In the genomic region with DNA sequence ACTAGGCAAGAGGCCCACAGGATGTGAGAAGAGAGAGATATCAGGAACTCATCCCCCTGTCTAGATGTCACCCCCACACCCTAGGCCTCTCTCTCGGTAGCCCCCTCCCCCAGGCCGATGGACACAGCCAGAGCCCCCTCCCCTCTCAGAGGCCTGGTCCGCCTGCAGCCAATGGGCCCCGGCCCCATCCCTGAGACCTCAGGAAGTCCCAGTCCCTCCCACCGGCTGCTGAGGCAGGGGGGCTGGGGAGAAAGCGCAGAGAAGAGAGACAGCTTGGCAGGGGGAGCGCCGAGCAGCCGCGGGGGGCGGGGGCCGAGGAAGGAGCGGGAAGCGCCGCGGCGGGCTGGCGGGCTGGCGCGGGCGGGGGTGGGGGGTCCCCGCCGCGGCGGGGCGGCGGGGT, we compare ENCODE assay signal across 8 mouse cellular contexts. TPM values are rescaled to one million over a fixed set of nuclear protein-coding genes. Genes with fewer than 3 reads are reported as not detected.
DNase-seq lines count a peak whose midpoint lies in the region; ATAC-seq and TF ChIP-seq lines count a peak whose summit lies in the region.
"Not testable (repeated sequence)": the region's sequence is repeated elsewhere in the genome, so short reads cannot be mapped to it uniquely, and the experiment has no call there.

No protein-coding gene starts in this region.

- ATAC-seq in forebrain, embryonic 12.5 days (ENCODE audit: low FRiP score): peak; percentile 39
- ATAC-seq in heart, embryonic 12.5 days (ENCODE audit: insufficient number of reproducible peaks, low FRiP score): peak; percentile 61
- ATAC-seq in hindbrain, embryonic 14.5 days (ENCODE audit: low FRiP score): 0 out of 2 replicates have a peak, but pooled peaks have one; percentile 13
- ATAC-seq in kidney, embryonic 16.5 days (ENCODE audit: low FRiP score, low TSS enrichment): peak; percentile 52
- 0 out of 2 replicates have a peak, but pooled peaks have one; percentile 29 for ATAC-seq in liver, embryonic 11.5 days (replicated peaks; ENCODE audit: low FRiP score)
- ATAC-seq in midbrain, embryonic 14.5 days (ENCODE audit: low FRiP score, low TSS enrichment): peak; percentile 44; the same call in 1 of the 2 replicates

- DNase-seq in brain, embryonic 14.5 days (ENCODE audit: low read depth): peak; percentile 75
- not testable (repeated sequence) for DNase-seq in hindbrain, embryonic 14.5 days (ENCODE audit: low spot score); liver, embryonic 11.5 days (ENCODE audit: low spot score); midbrain, embryonic 14.5 days
- DNase-seq in retina, postnatal 1 day: peak; percentile 65

- H3K36me3 ChIP-seq in forebrain, embryonic 12.5 days (replicated peaks): peaks cover 11% of the 10 kb centered on the region
- H3K36me3 ChIP-seq in heart, embryonic 12.5 days; hindbrain, embryonic 14.5 days (replicated peaks; ENCODE audit: control insufficient read depth, insufficient read depth); kidney, embryonic 16.5 days (ENCODE audit: insufficient read depth, low read length); liver, embryonic 11.5 days (ENCODE audit: control insufficient read depth, insufficient read depth, low read length); midbrain, embryonic 14.5 days (ENCODE audit: control insufficient read depth, insufficient read depth, low read length): not testable (repeated sequence)

- WGBS in forebrain, embryonic 12.5 days: 4% methylated on average over 9 of the region's 27 CpGs
- WGBS in heart, embryonic 12.5 days: 2% methylated on average over 5 of the region's 27 CpGs
- 0% methylated on average over 8 of the region's 27 CpGs for WGBS in hindbrain, embryonic 14.5 days
- WGBS in kidney, embryonic 16.5 days: no CpG with 5 or more reads among the region's 27 CpGs
- 0% methylated on average over 5 of the region's 27 CpGs for WGBS in liver, embryonic 11.5 days
- 3% methylated on average over 5 of the region's 27 CpGs for WGBS in midbrain, embryonic 14.5 days

- peaks cover 66% of the 10 kb centered on the region for H3K4me1 ChIP-seq in forebrain, embryonic 12.5 days
- peaks cover 38% of the 10 kb centered on the region for H3K4me1 ChIP-seq in heart, embryonic 12.5 days (replicated peaks)
- H3K4me1 ChIP-seq in hindbrain, embryonic 14.5 days (replicated peaks; ENCODE audit: control insufficient read depth, insufficient read depth, low read length): peaks cover 33% of the 10 kb centered on the region
- peaks cover 37% of the 10 kb centered on the region for H3K4me1 ChIP-seq in kidney, embryonic 16.5 days (ENCODE audit: insufficient read depth, low read length)
- H3K4me1 ChIP-seq in liver, embryonic 11.5 days (replicated peaks; ENCODE audit: control insufficient read depth, insufficient read depth, low read length): not testable (repeated sequence)
- peaks cover 29% of the 10 kb centered on the region for H3K4me1 ChIP-seq in midbrain, embryonic 14.5 days (ENCODE audit: control insufficient read depth, insufficient read depth, low read length)

- H3K9me3 ChIP-seq in forebrain, embryonic 12.5 days; heart, embryonic 12.5 days (replicated peaks); hindbrain, embryonic 14.5 days (ENCODE audit: control insufficient read depth, low read length); kidney, embryonic 16.5 days (ENCODE audit: low read length); liver, embryonic 11.5 days (ENCODE audit: control insufficient read depth, low read length); midbrain, embryonic 14.5 days (ENCODE audit: control insufficient read depth, low read length): not testable (repeated sequence)

- H3K4me2 ChIP-seq in forebrain, embryonic 12.5 days: peak overlapping the region; percentile 46
- H3K4me2 ChIP-seq in heart, embryonic 12.5 days: peak overlapping the region; percentile 58
- peak overlapping the region; percentile 45 for H3K4me2 ChIP-seq in hindbrain, embryonic 14.5 days (replicated peaks)
- peak overlapping the region; percentile 36 for H3K4me2 ChIP-seq in kidney, embryonic 16.5 days (replicated peaks; ENCODE audit: low read depth, low read length)
- H3K4me2 ChIP-seq in liver, embryonic 11.5 days: not testable (repeated sequence)
- H3K4me2 ChIP-seq in midbrain, embryonic 14.5 days (ENCODE audit: low read length): peak overlapping the region; percentile 36

- H3K27me3 ChIP-seq in forebrain, embryonic 12.5 days; hindbrain, embryonic 14.5 days (ENCODE audit: control insufficient read depth, insufficient read depth, low read length); kidney, embryonic 16.5 days (ENCODE audit: insufficient read depth, low read length); midbrain, embryonic 14.5 days (ENCODE audit: control insufficient read depth, insufficient read depth, low read length): not testable (repeated sequence)
- H3K27me3 ChIP-seq in heart, embryonic 12.5 days (replicated peaks): peaks cover 15% of the 10 kb centered on the region
- H3K27me3 ChIP-seq in liver, embryonic 11.5 days (replicated peaks; ENCODE audit: control insufficient read depth, insufficient read depth, low read length): peaks cover 25% of the 10 kb centered on the region

- not testable (repeated sequence) for TF ChIP-seq CTCF in brain, embryonic 14.5 days (IDR thresholded peaks at IDR 0.05; ENCODE audit: borderline replicate concordance, extremely low read depth, insufficient read depth, insufficient read length)

- peak overlapping the region; percentile 23; the same call in 1 of the 2 replicates for H3K4me3 ChIP-seq in forebrain, embryonic 12.5 days (replicated peaks)
- peak overlapping the region; percentile 36 for H3K4me3 ChIP-seq in heart, embryonic 12.5 days
- 0 out of 2 replicates have a peak overlapping the region, but pooled peaks have one; percentile 13 for H3K4me3 ChIP-seq in hindbrain, embryonic 14.5 days (replicated peaks; ENCODE audit: low read length)
- not testable (repeated sequence) for H3K4me3 ChIP-seq in kidney, embryonic 16.5 days (ENCODE audit: low read length); liver, embryonic 11.5 days (ENCODE audit: low read depth, low read length); midbrain, embryonic 14.5 days (replicated peaks; ENCODE audit: low read depth, low read length)

- H3K27ac ChIP-seq in forebrain, embryonic 12.5 days: peak overlapping the region; percentile 70; the same call in 1 of the 2 replicates
- H3K27ac ChIP-seq in heart, embryonic 12.5 days (ENCODE audit: poor library complexity, severe bottlenecking); hindbrain, embryonic 14.5 days; liver, embryonic 11.5 days (ENCODE audit: low read depth, low read length): not testable (repeated sequence)
- H3K27ac ChIP-seq in kidney, embryonic 16.5 days (ENCODE audit: low read length): peak overlapping the region; percentile 75; the same call in 1 of the 2 replicates
- H3K27ac ChIP-seq in midbrain, embryonic 14.5 days (replicated peaks; ENCODE audit: low read depth, low read length): peak overlapping the region; percentile 70; the same call in 1 of the 2 replicates

- TF ChIP-seq POLR2A in brain, embryonic 14.5 days (IDR thresholded peaks at IDR 0.05; ENCODE audit: borderline replicate concordance, extremely low read depth, insufficient read depth, insufficient read length, poor library complexity, severe bottlenecking): not testable (repeated sequence)

- H3K9ac ChIP-seq in forebrain, embryonic 12.5 days; heart, embryonic 12.5 days; hindbrain, embryonic 14.5 days; kidney, embryonic 16.5 days (replicated peaks; ENCODE audit: low read length); liver, embryonic 11.5 days (ENCODE audit: low read depth, low read length); midbrain, embryonic 14.5 days (replicated peaks; ENCODE audit: low read length): not testable (repeated sequence)

RNA-seq across cellular contexts. Expression of a gene that starts 13.6 kb away (rescaled TPM):
- polyA plus RNA-seq in brain, embryonic 14.5 days (2012; rRNA removed): 62.2 and 109 TPM in 2 replicates
- 21.9 and 28.3 TPM in 2 replicates for polyA plus RNA-seq in forebrain, embryonic 12.5 days (2016; fragmentation: Nextera tagmentation; extraction: Ambion mirVana)
- polyA plus RNA-seq in heart, embryonic 12.5 days (2016; fragmentation: Nextera tagmentation; extraction: Ambion mirVana): 3.7 TPM in 2 replicates
- 19.2 and 21.8 TPM in 2 replicates for polyA plus RNA-seq in hindbrain, embryonic 14.5 days (2014; fragmentation: Nextera tagmentation; extraction: Ambion mirVana)
- polyA plus RNA-seq in kidney, embryonic 16.5 days (2015; fragmentation: Nextera tagmentation; extraction: Ambion mirVana): 18.8 and 22.8 TPM in 2 replicates
- 5.2 and 6.0 TPM in 2 replicates for polyA plus RNA-seq in liver, embryonic 11.5 days (2014; fragmentation: Nextera tagmentation; extraction: Ambion mirVana)
- polyA plus RNA-seq in midbrain, embryonic 14.5 days (2014; fragmentation: Nextera tagmentation; extraction: Ambion mirVana): 23.9 and 46.8 TPM in 2 replicates

RNA-seq across cellular contexts. Expression of a gene that starts 16.5 kb away (rescaled TPM):
- 31.3 and 32.5 TPM in 2 replicates for polyA plus RNA-seq in brain, embryonic 14.5 days (2012; rRNA removed)
- 56.6 and 62.1 TPM in 2 replicates for polyA plus RNA-seq in forebrain, embryonic 12.5 days (2016; fragmentation: Nextera tagmentation; extraction: Ambion mirVana)
- polyA plus RNA-seq in heart, embryonic 12.5 days (2016; fragmentation: Nextera tagmentation; extraction: Ambion mirVana): 148 and 159 TPM in 2 replicates
- polyA plus RNA-seq in hindbrain, embryonic 14.5 days (2014; fragmentation: Nextera tagmentation; extraction: Ambion mirVana): 39.9 and 40.6 TPM in 2 replicates
- polyA plus RNA-seq in kidney, embryonic 16.5 days (2015; fragmentation: Nextera tagmentation; extraction: Ambion mirVana): 168 and 184 TPM in 2 replicates
- 66.8 and 72.9 TPM in 2 replicates for polyA plus RNA-seq in liver, embryonic 11.5 days (2014; fragmentation: Nextera tagmentation; extraction: Ambion mirVana)
- polyA plus RNA-seq in midbrain, embryonic 14.5 days (2014; fragmentation: Nextera tagmentation; extraction: Ambion mirVana): 28.1 and 32.1 TPM in 2 replicates

RNA-seq across cellular contexts. Expression of a gene that starts 30.0 kb away (rescaled TPM):
- polyA plus RNA-seq in brain, embryonic 14.5 days (2012; rRNA removed): 53.9 and 79.7 TPM in 2 replicates
- polyA plus RNA-seq in forebrain, embryonic 12.5 days (2016; fragmentation: Nextera tagmentation; extraction: Ambion mirVana): 77.0 and 79.1 TPM in 2 replicates
- 39.7 and 40.9 TPM in 2 replicates for polyA plus RNA-seq in heart, embryonic 12.5 days (2016; fragmentation: Nextera tagmentation; extraction: Ambion mirVana)
- polyA plus RNA-seq in hindbrain, embryonic 14.5 days (2014; fragmentation: Nextera tagmentation; extraction: Ambion mirVana): 57.5 and 60.5 TPM in 2 replicates
- 76.0 and 84.9 TPM in 2 replicates for polyA plus RNA-seq in kidney, embryonic 16.5 days (2015; fragmentation: Nextera tagmentation; extraction: Ambion mirVana)
- 67.8 and 71.2 TPM in 2 replicates for polyA plus RNA-seq in liver, embryonic 11.5 days (2014; fragmentation: Nextera tagmentation; extraction: Ambion mirVana)
- polyA plus RNA-seq in midbrain, embryonic 14.5 days (2014; fragmentation: Nextera tagmentation; extraction: Ambion mirVana): 62.2 and 64.1 TPM in 2 replicates

RNA-seq across cellular contexts. Expression of a gene that starts 39.7 kb away (rescaled TPM):
- 157 and 186 TPM in 2 replicates for polyA plus RNA-seq in brain, embryonic 14.5 days (2012; rRNA removed)
- polyA plus RNA-seq in forebrain, embryonic 12.5 days (2016; fragmentation: Nextera tagmentation; extraction: Ambion mirVana): 159 and 179 TPM in 2 replicates
- 113 and 118 TPM in 2 replicates for polyA plus RNA-seq in heart, embryonic 12.5 days (2016; fragmentation: Nextera tagmentation; extraction: Ambion mirVana)
- polyA plus RNA-seq in hindbrain, embryonic 14.5 days (2014; fragmentation: Nextera tagmentation; extraction: Ambion mirVana): 271 and 274 TPM in 2 replicates
- polyA plus RNA-seq in kidney, embryonic 16.5 days (2015; fragmentation: Nextera tagmentation; extraction: Ambion mirVana): 137 and 149 TPM in 2 replicates
- polyA plus RNA-seq in liver, embryonic 11.5 days (2014; fragmentation: Nextera tagmentation; extraction: Ambion mirVana): 107 and 118 TPM in 2 replicates
- 249 and 299 TPM in 2 replicates for polyA plus RNA-seq in midbrain, embryonic 14.5 days (2014; fragmentation: Nextera tagmentation; extraction: Ambion mirVana)

RNA-seq across cellular contexts. Expression of a gene that starts 43.2 kb away (rescaled TPM):
- polyA plus RNA-seq in brain, embryonic 14.5 days (2012; rRNA removed): 124 and 147 TPM in 2 replicates
- polyA plus RNA-seq in forebrain, embryonic 12.5 days (2016; fragmentation: Nextera tagmentation; extraction: Ambion mirVana): 43.2 and 44.7 TPM in 2 replicates
- polyA plus RNA-seq in heart, embryonic 12.5 days (2016; fragmentation: Nextera tagmentation; extraction: Ambion mirVana): 4.4 and 4.9 TPM in 2 replicates
- 127 and 130 TPM in 2 replicates for polyA plus RNA-seq in hindbrain, embryonic 14.5 days (2014; fragmentation: Nextera tagmentation; extraction: Ambion mirVana)
- polyA plus RNA-seq in kidney, embryonic 16.5 days (2015; fragmentation: Nextera tagmentation; extraction: Ambion mirVana): 18.9 and 23.5 TPM in 2 replicates
- polyA plus RNA-seq in liver, embryonic 11.5 days (2014; fragmentation: Nextera tagmentation; extraction: Ambion mirVana): 3.7 and 3.8 TPM in 2 replicates
- polyA plus RNA-seq in midbrain, embryonic 14.5 days (2014; fragmentation: Nextera tagmentation; extraction: Ambion mirVana): 121 and 154 TPM in 2 replicates
